Mouse (Mus musculus): ENCODE measurements around the gene Ctss. TPM values are rescaled to one million over a fixed set of nuclear protein-coding genes. Genes with fewer than 3 reads are reported as not detected.

Ctss gene
- 19.0 and 28.3 TPM in 2 replicates for polyA plus RNA-seq (2014; fragmentation: Nextera tagmentation; extraction: Ambion mirVana)

- no peak for ATAC-seq (ENCODE audit: insufficient number of reproducible peaks, insufficient read depth, low FRiP score, low read depth)
- no peak within 1 kb of the TSS for H3K4me3 ChIP-seq (ENCODE audit: control insufficient read depth in 1 of 2, insufficient read depth in 1 of 2, low read depth in 1 of 2, low read length in 2 of 2)
- H3K27me3 ChIP-seq (ENCODE audit: control insufficient read depth, insufficient read depth, low read length), result no peaks in the 10 kb centered on the region
- WGBS, result 82% methylated on average over 8 of the region's 8 CpGs
- H3K4me1 ChIP-seq (ENCODE audit: control insufficient read depth in 2 of 2, insufficient read depth in 2 of 2, low read length in 2 of 2), result peaks cover 0 to 4% of the 10 kb centered on the region in 2 experiments; a peak in 1 of 4 replicates
- no peak within 1 kb of the TSS for H3K9ac ChIP-seq (ENCODE audit: low read length)
- H3K4me2 ChIP-seq (ENCODE audit: low read length), result no peak within 1 kb of the TSS
- H3K9me3 ChIP-seq (ENCODE audit: control insufficient read depth, low read length), result no peaks in the 10 kb centered on the region
- H3K36me3 ChIP-seq (ENCODE audit: control insufficient read depth, insufficient read depth, low read length), result no peaks in the 10 kb centered on the region
- no peak within 1 kb of the TSS for H3K27ac ChIP-seq (replicated peaks in 1 of 2; ENCODE audit: control insufficient read depth in 1 of 2, insufficient read depth in 1 of 2, low read depth in 2 of 2, low read length in 2 of 2)
These were observed at the start of gene Ctss for GRCm38 (mm10) chr3:95526622-95527211. Gene Ctss, plus strand, starts transcription at chr3:95526786.

- Histone ChIP-seq H3K27ac (replicated peaks in 1 of 2; ENCODE audit: control insufficient read depth in 1 of 2, insufficient read depth in 1 of 2, low read depth in 2 of 2, low read length in 2 of 2) (no peak overlapping the region), H3K36me3 (ENCODE audit: control insufficient read depth, insufficient read depth, low read length) (peaks cover 89% of the 10 kb centered on the region), H3K9me3 (ENCODE audit: control insufficient read depth, low read length) (no peaks in the 10 kb centered on the region), H3K4me1 (ENCODE audit: control insufficient read depth in 2 of 2, insufficient read depth in 2 of 2, low read length in 2 of 2) (no peaks in the 10 kb centered on the region), H3K4me2 (ENCODE audit: low read length) (no peak overlapping the region), H3K4me3 (ENCODE audit: control insufficient read depth in 1 of 2, insufficient read depth in 1 of 2, low read depth in 1 of 2, low read length in 2 of 2) (no peak overlapping the region), H3K9ac (ENCODE audit: low read length) (no peak overlapping the region), H3K27me3 (ENCODE audit: control insufficient read depth, insufficient read depth, low read length) (no peaks in the 10 kb centered on the region)
- whole genome bisulfite sequencing, result 77% methylated on average over 1 of the region's 1 CpGs
- ATAC-seq (ENCODE audit: insufficient number of reproducible peaks, insufficient read depth, low FRiP score, low read depth), result no peak
These were observed 47.6 kb upstream of the Ctss start for GRCm38 (mm10) chr3:95478966-95479365.

- H3K9ac ChIP-seq (ENCODE audit: low read length), result no peak overlapping the region
- H3K4me2 ChIP-seq (ENCODE audit: low read length), result no peak overlapping the region
- H3K4me3 ChIP-seq (ENCODE audit: control insufficient read depth in 1 of 2, insufficient read depth in 1 of 2, low read depth in 1 of 2, low read length in 2 of 2), result no peak overlapping the region
- no peak for ATAC-seq (ENCODE audit: insufficient number of reproducible peaks, insufficient read depth, low FRiP score, low read depth)
- no peaks in the 10 kb centered on the region for H3K9me3 ChIP-seq (ENCODE audit: control insufficient read depth, low read length)
- WGBS, result 85% methylated on average over 2 of the region's 2 CpGs
- H3K4me1 ChIP-seq (ENCODE audit: control insufficient read depth in 2 of 2, insufficient read depth in 2 of 2, low read length in 2 of 2), result no peaks in the 10 kb centered on the region
- H3K27me3 ChIP-seq (ENCODE audit: control insufficient read depth, insufficient read depth, low read length), result no peaks in the 10 kb centered on the region
- H3K27ac ChIP-seq (replicated peaks in 1 of 2; ENCODE audit: control insufficient read depth in 1 of 2, insufficient read depth in 1 of 2, low read depth in 2 of 2, low read length in 2 of 2), result no peak overlapping the region
- peaks cover 89% of the 10 kb centered on the region for H3K36me3 ChIP-seq (ENCODE audit: control insufficient read depth, insufficient read depth, low read length)
These were observed 40.2 kb upstream of the Ctss start for GRCm38 (mm10) chr3:95486421-95486820.

- no peaks in the 10 kb centered on the region for H3K27me3 ChIP-seq (ENCODE audit: control insufficient read depth, insufficient read depth, low read length)
- 52% methylated on average over 3 of the region's 3 CpGs for WGBS
- no peak overlapping the region for H3K4me2 ChIP-seq (ENCODE audit: low read length)
- no peaks in the 10 kb centered on the region for H3K4me1 ChIP-seq (ENCODE audit: control insufficient read depth in 2 of 2, insufficient read depth in 2 of 2, low read length in 2 of 2)
- no peak overlapping the region for H3K27ac ChIP-seq (replicated peaks in 1 of 2; ENCODE audit: control insufficient read depth in 1 of 2, insufficient read depth in 1 of 2, low read depth in 2 of 2, low read length in 2 of 2)
- no peaks in the 10 kb centered on the region for H3K9me3 ChIP-seq (ENCODE audit: control insufficient read depth, low read length)
- H3K9ac ChIP-seq (ENCODE audit: low read length), result no peak overlapping the region
- no peak for ATAC-seq (ENCODE audit: insufficient number of reproducible peaks, insufficient read depth, low FRiP score, low read depth)
- peaks cover 96% of the 10 kb centered on the region for H3K36me3 ChIP-seq (ENCODE audit: control insufficient read depth, insufficient read depth, low read length)
- no peak overlapping the region for H3K4me3 ChIP-seq (ENCODE audit: control insufficient read depth in 1 of 2, insufficient read depth in 1 of 2, low read depth in 1 of 2, low read length in 2 of 2)
These were observed 37.9 kb upstream of the Ctss start for GRCm38 (mm10) chr3:95488679-95489078.

- H3K4me1 ChIP-seq (ENCODE audit: control insufficient read depth in 2 of 2, insufficient read depth in 2 of 2, low read length in 2 of 2), result no peaks in the 10 kb centered on the region
- ATAC-seq (ENCODE audit: insufficient number of reproducible peaks, insufficient read depth, low FRiP score, low read depth), result no peak
- H3K27ac ChIP-seq (replicated peaks in 1 of 2; ENCODE audit: control insufficient read depth in 1 of 2, insufficient read depth in 1 of 2, low read depth in 2 of 2, low read length in 2 of 2), result no peak overlapping the region
- no peaks in the 10 kb centered on the region for H3K27me3 ChIP-seq (ENCODE audit: control insufficient read depth, insufficient read depth, low read length)
- peaks cover 97% of the 10 kb centered on the region for H3K36me3 ChIP-seq (ENCODE audit: control insufficient read depth, insufficient read depth, low read length)
- no peak overlapping the region for H3K4me2 ChIP-seq (ENCODE audit: low read length)
- no peak overlapping the region for H3K4me3 ChIP-seq (ENCODE audit: control insufficient read depth in 1 of 2, insufficient read depth in 1 of 2, low read depth in 1 of 2, low read length in 2 of 2)
- WGBS, result 100% methylated on average over 2 of the region's 2 CpGs
- no peak overlapping the region for H3K9ac ChIP-seq (ENCODE audit: low read length)
- no peaks in the 10 kb centered on the region for H3K9me3 ChIP-seq (ENCODE audit: control insufficient read depth, low read length)
These were observed 36.3 kb upstream of the Ctss start for GRCm38 (mm10) chr3:95490238-95490637.

- Histone ChIP-seq H3K9ac (ENCODE audit: low read length) (no peak overlapping the region), H3K9me3 (ENCODE audit: control insufficient read depth, low read length) (no peaks in the 10 kb centered on the region), H3K27ac (replicated peaks in 1 of 2; ENCODE audit: control insufficient read depth in 1 of 2, insufficient read depth in 1 of 2, low read depth in 2 of 2, low read length in 2 of 2) (no peak overlapping the region), H3K4me2 (ENCODE audit: low read length) (no peak overlapping the region), H3K4me1 (ENCODE audit: control insufficient read depth in 2 of 2, insufficient read depth in 2 of 2, low read length in 2 of 2) (peaks cover 5 to 10% of the 10 kb centered on the region in 2 experiments), H3K36me3 (ENCODE audit: control insufficient read depth, insufficient read depth, low read length) (peaks cover 78% of the 10 kb centered on the region), H3K27me3 (ENCODE audit: control insufficient read depth, insufficient read depth, low read length) (no peaks in the 10 kb centered on the region), H3K4me3 (ENCODE audit: control insufficient read depth in 1 of 2, insufficient read depth in 1 of 2, low read depth in 1 of 2, low read length in 2 of 2) (no peak overlapping the region)
- no peak for ATAC-seq (ENCODE audit: insufficient number of reproducible peaks, insufficient read depth, low FRiP score, low read depth)
- 68% methylated on average over 6 of the region's 6 CpGs for WGBS
These were observed 32.2 kb upstream of the Ctss start for GRCm38 (mm10) chr3:95494342-95494741.

GRCm38 (mm10) chr3:95498229-95498628 lies 28.4 kb upstream of the Ctss start:
- no peaks in the 10 kb centered on the region for H3K27me3 ChIP-seq (ENCODE audit: control insufficient read depth, insufficient read depth, low read length)

GRCm38 (mm10) chr3:95499024-95499423 lies 27.6 kb upstream of the Ctss start, which contains the start of gene Ctsk:
Gene Ctsk, plus strand, starts transcription at chr3:95499256.
- Histone ChIP-seq H3K4me1 (ENCODE audit: control insufficient read depth in 2 of 2, insufficient read depth in 2 of 2, low read length in 2 of 2) (peaks cover 5 to 10% of the 10 kb centered on the region in 2 experiments), H3K27ac (replicated peaks in 1 of 2; ENCODE audit: control insufficient read depth in 1 of 2, insufficient read depth in 1 of 2, low read depth in 2 of 2, low read length in 2 of 2) (peak within 1 kb of the TSS; percentile 17 to 72), H3K27me3 (ENCODE audit: control insufficient read depth, insufficient read depth, low read length) (no peaks in the 10 kb centered on the region), H3K36me3 (ENCODE audit: control insufficient read depth, insufficient read depth, low read length) (peaks cover 32% of the 10 kb centered on the region), H3K4me3 (ENCODE audit: control insufficient read depth in 1 of 2, insufficient read depth in 1 of 2, low read depth in 1 of 2, low read length in 2 of 2) (peak within 1 kb of the TSS; percentile 2 to 28; a peak in 3 of 4 replicates), H3K4me2 (ENCODE audit: low read length) (peak within 1 kb of the TSS; percentile 53), H3K9ac (ENCODE audit: low read length) (peak within 1 kb of the TSS; percentile 38; the same call in 1 of the 2 replicates), H3K9me3 (ENCODE audit: control insufficient read depth, low read length) (no peaks in the 10 kb centered on the region)
- 0 out of 2 replicates have a peak, but pooled peaks have one; percentile 27 for ATAC-seq (ENCODE audit: insufficient number of reproducible peaks, insufficient read depth, low FRiP score, low read depth)
- 62% methylated on average over 7 of the region's 7 CpGs for WGBS

More at GRCm38 (mm10) chr3:95498229-95498628, 28.4 kb upstream of the Ctss start:
- WGBS, result 31% methylated on average over 2 of the region's 2 CpGs
- Histone ChIP-seq H3K4me2 (ENCODE audit: low read length) (no peak overlapping the region), H3K9me3 (ENCODE audit: control insufficient read depth, low read length) (no peaks in the 10 kb centered on the region), H3K4me3 (ENCODE audit: control insufficient read depth in 1 of 2, insufficient read depth in 1 of 2, low read depth in 1 of 2, low read length in 2 of 2) (no peak overlapping the region), H3K4me1 (ENCODE audit: control insufficient read depth in 2 of 2, insufficient read depth in 2 of 2, low read length in 2 of 2) (peaks cover 5 to 10% of the 10 kb centered on the region in 2 experiments), H3K9ac (ENCODE audit: low read length) (no peak overlapping the region), H3K36me3 (ENCODE audit: control insufficient read depth, insufficient read depth, low read length) (peaks cover 40% of the 10 kb centered on the region), H3K27ac (replicated peaks in 1 of 2; ENCODE audit: control insufficient read depth in 1 of 2, insufficient read depth in 1 of 2, low read depth in 2 of 2, low read length in 2 of 2) (peak overlapping the region; percentile 17 to 72; a peak in 3 of 4 replicates)
- ATAC-seq (ENCODE audit: insufficient number of reproducible peaks, insufficient read depth, low FRiP score, low read depth), result peak; percentile 36; the same call in 1 of the 2 replicates

Measured in heart, embryonic 14.5 days (tissue).